Mouse (Mus musculus): ENCODE results near the gene Pidd1. TPM values are rescaled to one million over a fixed set of nuclear protein-coding genes. Genes with fewer than 3 reads are reported as not detected.

Pidd1 gene
- polyA plus RNA-seq, 1 experiment, result 12.4 TPM

DNA sequence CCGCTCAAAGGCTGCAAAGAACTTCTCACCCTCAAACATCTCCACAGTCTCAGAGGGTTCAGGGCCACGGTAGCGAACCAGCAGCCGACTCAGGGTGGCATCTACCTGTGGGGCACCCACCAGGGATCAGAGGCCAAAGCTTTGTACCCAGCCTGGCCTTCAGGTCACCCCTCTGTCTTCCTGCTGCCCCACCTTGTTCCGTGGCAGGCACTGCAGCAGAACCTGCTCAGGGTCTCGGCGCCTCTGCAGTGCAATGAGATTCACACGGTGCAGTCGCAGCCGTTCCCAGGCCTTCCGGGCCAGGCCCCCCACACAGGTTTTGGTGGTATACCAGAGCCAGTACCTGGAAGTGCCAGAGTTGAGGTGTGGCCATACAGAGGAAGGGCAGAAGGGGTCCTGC, 4.0 kb downstream of the Pidd1 start:
- Histone ChIP-seq H3K4me1 (ENCODE audit: control insufficient read depth, insufficient read depth, low read length) (peaks cover 10% of the 10 kb centered on the region; the same call in 1 of the 2 replicates), H3K27ac (ENCODE audit: insufficient read depth, low read length) (no peak overlapping the region), H3K4me3 (ENCODE audit: insufficient read depth, low read length) (no peak overlapping the region)
- TF ChIP-seq POLR2A (IDR thresholded peaks at IDR 0.05; ENCODE audit: low read depth, low read length) (no peak), CTCF (IDR thresholded peaks at IDR 0.05; ENCODE audit: borderline replicate concordance, insufficient read depth, low read length) (no peak)

DNA sequence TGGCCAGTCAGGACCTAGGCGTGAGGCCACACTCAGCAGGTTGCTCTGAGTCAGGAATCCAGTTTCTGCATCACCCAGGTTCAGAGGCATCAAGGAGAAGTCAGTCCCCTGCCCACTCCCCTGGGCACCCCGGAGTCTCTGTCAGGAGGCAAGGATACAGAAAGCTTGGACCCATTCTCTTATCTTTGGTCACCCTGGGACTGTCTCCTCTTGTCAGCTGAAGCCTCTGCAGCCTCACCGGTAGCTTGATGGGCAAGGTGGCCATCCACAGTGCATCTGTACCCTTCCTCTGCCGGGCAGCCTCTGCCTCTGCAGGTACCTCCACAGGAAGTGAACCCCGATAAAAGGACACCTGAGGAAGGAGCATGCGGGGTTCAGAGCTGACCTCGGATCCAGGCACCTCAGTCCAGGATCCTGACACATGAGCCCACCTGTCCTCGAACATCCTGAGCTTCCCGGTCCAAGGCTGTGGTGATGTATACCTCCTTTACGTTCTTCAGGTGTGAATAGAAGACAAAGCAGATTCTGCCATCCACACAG, 4.6 kb downstream of the Pidd1 start:
- Histone ChIP-seq H3K27ac (ENCODE audit: insufficient read depth, low read length) (no peak overlapping the region), H3K4me3 (ENCODE audit: insufficient read depth, low read length) (no peak overlapping the region), H3K4me1 (ENCODE audit: control insufficient read depth, insufficient read depth, low read length) (peaks cover 10% of the 10 kb centered on the region; the same call in 1 of the 2 replicates)
- TF ChIP-seq POLR2A (IDR thresholded peaks at IDR 0.05; ENCODE audit: low read depth, low read length), result no peak
- no peak for TF ChIP-seq CTCF (IDR thresholded peaks at IDR 0.05; ENCODE audit: borderline replicate concordance, insufficient read depth, low read length)

DNA sequence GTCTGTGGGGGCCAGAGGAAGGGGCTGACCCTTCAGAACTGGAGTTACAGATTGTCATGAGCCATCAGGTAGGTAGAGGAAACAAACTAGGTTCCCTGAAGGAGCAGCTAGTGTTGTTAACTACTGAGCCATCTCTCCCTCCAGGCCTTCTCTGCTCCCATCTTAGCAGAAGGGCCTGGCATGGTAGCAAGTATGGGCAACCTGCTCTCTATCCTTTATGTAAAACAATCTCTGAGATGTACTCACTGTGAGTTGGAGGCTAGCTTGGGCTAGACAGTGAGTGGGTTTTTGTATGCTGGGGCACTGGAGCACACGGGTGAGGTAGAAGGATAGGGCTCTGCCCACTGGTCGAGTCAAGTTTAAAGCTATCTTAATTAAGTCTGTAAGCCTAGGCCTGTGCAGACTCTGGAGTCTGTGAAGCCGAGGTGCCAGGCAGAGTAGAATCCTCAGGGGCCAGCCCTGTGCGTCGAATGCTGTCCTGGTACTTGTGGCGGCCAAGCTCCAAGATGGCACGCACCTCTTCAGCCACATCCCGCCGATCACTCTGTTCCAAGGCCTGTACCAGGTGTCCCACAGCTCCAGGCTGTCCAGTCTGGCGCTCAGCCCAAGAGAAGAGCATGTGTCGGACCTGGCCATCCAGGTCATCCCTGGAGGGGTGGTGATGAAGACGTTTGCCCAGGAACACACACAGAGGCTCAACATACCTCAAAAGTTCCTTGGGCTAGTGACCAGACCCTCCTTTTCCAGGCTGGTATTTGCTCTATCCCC, 5.4 kb downstream of the Pidd1 start:
- H3K4me3 ChIP-seq (ENCODE audit: insufficient read depth, low read length), result no peak overlapping the region
- TF ChIP-seq POLR2A (IDR thresholded peaks at IDR 0.05; ENCODE audit: low read depth, low read length), result no peak
- TF ChIP-seq CTCF (IDR thresholded peaks at IDR 0.05; ENCODE audit: borderline replicate concordance, insufficient read depth, low read length), result no peak
- peaks cover 10% of the 10 kb centered on the region; the same call in 1 of the 2 replicates for H3K4me1 ChIP-seq (ENCODE audit: control insufficient read depth, insufficient read depth, low read length)
- no peak overlapping the region for H3K27ac ChIP-seq (ENCODE audit: insufficient read depth, low read length)

DNA sequence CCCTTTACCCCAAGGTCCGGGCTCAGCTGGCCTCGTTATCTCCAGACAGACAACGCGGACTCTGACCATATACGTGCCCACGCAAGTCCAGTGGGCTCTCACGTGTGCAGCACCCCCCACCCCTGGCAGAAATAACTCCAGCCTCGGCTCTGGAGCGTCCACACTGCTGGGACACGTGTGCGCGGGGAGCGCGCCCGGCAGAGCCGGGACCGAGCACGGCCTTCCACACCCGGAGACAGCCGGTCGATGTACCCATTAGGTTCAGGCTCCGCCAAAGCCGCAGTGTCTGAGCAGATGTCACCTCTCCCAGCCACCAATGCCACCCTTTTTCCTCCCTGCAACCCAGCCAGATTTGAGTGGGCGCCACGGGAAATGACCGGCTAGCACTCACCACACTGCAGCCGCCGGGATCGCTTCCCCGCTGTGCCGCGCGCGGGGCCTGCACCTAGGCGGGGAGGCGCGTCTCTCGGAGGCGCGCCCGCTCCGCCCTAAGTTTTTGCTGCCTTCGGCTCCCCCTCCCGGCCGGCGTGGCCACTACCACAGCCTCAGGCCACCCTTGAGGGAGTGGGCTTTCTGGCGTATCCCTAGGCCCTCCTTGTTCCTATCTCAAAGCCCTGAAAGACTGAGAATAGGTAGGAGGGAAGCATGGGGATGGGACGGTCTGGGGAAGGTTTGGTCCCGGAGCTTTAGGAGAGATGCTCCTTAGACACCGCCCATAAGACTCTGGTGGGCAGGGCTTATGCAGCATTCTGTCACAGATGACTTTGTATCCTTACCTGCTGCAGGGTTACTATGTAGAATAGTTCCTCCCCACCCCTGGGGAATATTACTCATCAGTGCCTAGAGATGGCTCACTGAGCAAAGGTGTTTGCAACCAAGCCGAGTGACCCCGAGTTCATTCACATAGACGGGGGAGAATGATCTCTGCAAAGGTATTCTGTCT, 6.4 kb downstream of the Pidd1 start, which contains the start of gene Slc25a22:
Slc25a22 (minus strand) TSS at position 715 of the 943 bp plus-strand sequence.
- TF ChIP-seq CTCF (IDR thresholded peaks at IDR 0.05; ENCODE audit: borderline replicate concordance, insufficient read depth, low read length) (0 out of 2 replicates have a peak, but pooled peaks have one; percentile 26), POLR2A (IDR thresholded peaks at IDR 0.05; ENCODE audit: low read depth, low read length) (peak; percentile 83)
- H3K4me1 ChIP-seq (ENCODE audit: control insufficient read depth, insufficient read depth, low read length), result peaks cover 10% of the 10 kb centered on the region; the same call in 1 of the 2 replicates
- H3K27ac ChIP-seq (ENCODE audit: insufficient read depth, low read length), result peak within 1 kb of the TSS; percentile 21; the same call in 1 of the 2 replicates
- H3K4me3 ChIP-seq (ENCODE audit: insufficient read depth, low read length), result peak within 1 kb of the TSS; percentile 73

DNA sequence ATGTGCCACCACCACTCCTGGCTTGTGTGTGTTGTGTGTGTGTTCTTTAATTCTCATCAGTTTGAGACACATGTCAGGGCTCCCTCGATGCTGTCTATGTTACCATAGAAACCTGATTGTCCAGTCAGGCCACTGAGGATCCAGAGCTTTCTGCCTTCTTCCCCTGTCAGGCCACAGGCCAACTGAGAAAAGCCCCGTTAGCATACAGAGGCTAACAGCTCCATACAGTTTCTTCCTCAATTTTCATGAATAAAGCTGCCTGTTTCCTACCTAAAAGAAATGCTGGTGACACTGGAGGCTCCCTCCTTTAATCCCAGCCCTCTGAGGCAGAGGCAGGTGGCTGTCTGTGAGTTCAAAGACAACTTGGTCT, 7.3 kb downstream of the Pidd1 start:
- TF ChIP-seq CTCF (IDR thresholded peaks at IDR 0.05; ENCODE audit: borderline replicate concordance, insufficient read depth, low read length) (no peak), POLR2A (IDR thresholded peaks at IDR 0.05; ENCODE audit: low read depth, low read length) (no peak)
- no peak overlapping the region for H3K27ac ChIP-seq (ENCODE audit: insufficient read depth, low read length)
- H3K4me3 ChIP-seq (ENCODE audit: insufficient read depth, low read length), result peak overlapping the region; percentile 73
- 0 out of 2 replicates have a peak, but pooled peaks cover 10% of the 10 kb centered on the region for H3K4me1 ChIP-seq (ENCODE audit: control insufficient read depth, insufficient read depth, low read length)

DNA sequence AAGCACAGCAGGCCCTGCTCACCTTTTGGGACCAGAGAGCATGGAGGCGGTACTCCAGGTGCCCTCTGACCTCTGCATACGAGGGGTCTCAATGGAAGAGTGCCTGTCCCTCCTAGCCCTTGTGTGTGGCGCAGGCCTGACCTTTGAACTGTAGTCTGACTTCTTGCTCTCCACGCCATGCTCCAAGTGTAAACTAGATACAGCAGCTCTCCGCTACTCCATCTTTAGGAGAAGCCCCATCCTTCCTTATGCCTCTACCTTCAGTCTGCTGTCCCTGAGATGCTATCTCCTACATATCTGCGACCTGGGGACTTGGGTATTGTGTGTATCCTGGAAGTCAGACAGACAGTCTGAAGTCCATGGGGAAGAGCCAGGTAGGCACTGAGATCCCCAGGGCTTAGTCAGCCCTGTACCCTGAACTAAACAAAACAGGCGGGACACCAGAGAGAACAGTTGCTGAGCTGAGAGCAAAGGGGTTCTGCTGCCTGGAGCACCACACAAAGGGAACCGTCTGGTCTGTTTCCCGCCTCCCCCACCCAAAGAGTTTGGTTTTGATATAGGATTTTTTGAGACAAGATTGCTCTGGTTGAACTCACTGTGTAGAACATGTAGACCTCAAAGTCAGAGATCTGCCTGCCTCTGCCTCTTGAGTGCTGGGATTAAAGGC, 7.8 kb downstream of the Pidd1 start:
- no peak overlapping the region for H3K27ac ChIP-seq (ENCODE audit: insufficient read depth, low read length)
- no peak for TF ChIP-seq CTCF (IDR thresholded peaks at IDR 0.05; ENCODE audit: borderline replicate concordance, insufficient read depth, low read length)
- no peak for TF ChIP-seq POLR2A (IDR thresholded peaks at IDR 0.05; ENCODE audit: low read depth, low read length)
- no peak overlapping the region; the same call in 1 of the 2 replicates for H3K4me3 ChIP-seq (ENCODE audit: insufficient read depth, low read length)
- H3K4me1 ChIP-seq (ENCODE audit: control insufficient read depth, insufficient read depth, low read length), result 0 out of 2 replicates have a peak, but pooled peaks cover 10% of the 10 kb centered on the region

DNA sequence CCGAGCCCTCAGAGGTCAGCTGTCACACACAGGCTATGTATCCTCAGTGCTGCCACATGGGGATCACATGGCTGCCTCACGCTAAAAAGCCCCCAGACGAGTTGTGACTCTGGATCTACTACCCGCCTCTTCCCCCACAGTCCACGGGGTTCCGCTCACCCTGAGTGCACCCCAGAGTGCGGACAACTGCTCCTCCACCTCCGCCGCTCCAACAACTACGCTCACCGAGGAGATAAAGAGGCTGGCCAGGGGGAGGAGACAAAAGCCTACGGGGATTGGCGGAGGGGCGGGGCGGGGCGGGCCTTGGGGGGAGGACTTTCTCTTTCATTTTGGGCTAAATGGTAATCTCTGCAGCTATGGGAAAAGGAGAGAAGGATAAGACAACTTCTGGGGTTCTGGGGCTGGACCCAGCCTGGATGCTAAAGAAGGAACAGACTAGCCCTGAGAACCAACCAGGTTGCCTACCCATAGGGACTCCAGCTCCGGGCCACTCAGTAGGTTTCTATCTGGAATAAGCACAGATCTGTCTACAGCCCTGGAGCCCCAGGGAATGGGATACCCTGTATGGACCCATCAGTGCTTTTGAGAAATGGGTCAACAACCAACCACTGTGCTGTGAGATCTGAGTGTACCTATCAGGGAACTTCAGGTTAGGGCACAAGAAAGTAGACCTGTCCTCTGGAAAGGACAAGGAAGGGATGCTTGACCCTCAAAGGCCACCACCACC, 8.5 kb downstream of the Pidd1 start:
- no peak overlapping the region for H3K27ac ChIP-seq (ENCODE audit: insufficient read depth, low read length)
- H3K4me1 ChIP-seq (ENCODE audit: control insufficient read depth, insufficient read depth, low read length), result 0 out of 2 replicates have a peak, but pooled peaks cover 7% of the 10 kb centered on the region

DNA sequence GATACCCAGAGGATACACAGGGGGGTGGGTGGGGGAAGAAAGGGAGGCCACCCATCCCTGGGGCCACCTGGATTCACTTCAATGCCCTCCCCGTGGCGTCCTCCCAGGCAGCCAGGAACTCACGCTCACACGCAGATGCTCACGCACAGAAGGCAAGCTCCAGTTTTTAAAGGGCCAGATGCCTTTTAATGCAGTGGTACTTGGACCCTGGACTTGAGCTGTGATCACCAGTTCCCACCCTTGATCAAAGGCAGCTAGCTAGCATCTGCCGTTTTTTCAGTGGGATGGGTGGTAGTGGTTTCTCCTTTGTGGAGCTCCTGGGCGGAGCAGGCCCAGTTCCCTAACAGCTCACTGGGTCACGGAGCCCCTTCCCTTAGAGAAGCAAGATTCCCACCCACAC, 9.4 kb downstream of the Pidd1 start:
- 0 out of 2 replicates have a peak, but pooled peaks cover 7% of the 10 kb centered on the region for H3K4me1 ChIP-seq (ENCODE audit: control insufficient read depth, insufficient read depth, low read length)
- peak; percentile 45; the same call in 1 of the 2 replicates for TF ChIP-seq POLR2A (IDR thresholded peaks at IDR 0.05; ENCODE audit: low read depth, low read length)
- TF ChIP-seq CTCF (IDR thresholded peaks at IDR 0.05; ENCODE audit: borderline replicate concordance, insufficient read depth, low read length), result no peak
- peak overlapping the region; percentile 47 for H3K4me3 ChIP-seq (ENCODE audit: insufficient read depth, low read length)
- H3K27ac ChIP-seq (ENCODE audit: insufficient read depth, low read length), result no peak overlapping the region

More for the DNA sequence above, 8.5 kb downstream of the Pidd1 start:
- no peak for TF ChIP-seq CTCF (IDR thresholded peaks at IDR 0.05; ENCODE audit: borderline replicate concordance, insufficient read depth, low read length)
- TF ChIP-seq POLR2A (IDR thresholded peaks at IDR 0.05; ENCODE audit: low read depth, low read length), result peak; percentile 94
- peak overlapping the region; percentile 47 for H3K4me3 ChIP-seq (ENCODE audit: insufficient read depth, low read length)
